Mouse (Mus musculus): ENCODE measurements around the gene Gm17622. TPM values are rescaled to one million over a fixed set of nuclear protein-coding genes. Genes with fewer than 3 reads are reported as not detected.

Gm17622 gene
- polyA plus RNA-seq, 1 experiment: not detected

- no peak overlapping the region for H3K27ac ChIP-seq (ENCODE audit: insufficient read depth, low read length)
- no peak overlapping the region for H3K4me3 ChIP-seq (replicated peaks; ENCODE audit: insufficient read depth, low read depth, low read length)
- no peak for DNase-seq
- H3K27me3 ChIP-seq (ENCODE audit: control insufficient read depth, insufficient read depth, low read length): no peaks in the 10 kb centered on the region
- 93% methylated on average over 11 of the region's 11 CpGs for WGBS
- TF ChIP-seq CTCF (IDR thresholded peaks at IDR 0.05; ENCODE audit: borderline replicate concordance, insufficient read depth, low read depth, low read length) (no peak), POLR2A (IDR thresholded peaks at IDR 0.05; ENCODE audit: borderline replicate concordance, insufficient read depth, low read length) (no peak)
- no peaks in the 10 kb centered on the region for H3K4me1 ChIP-seq (ENCODE audit: control insufficient read depth, insufficient read depth, low read length)
Observed at GRCm38 (mm10) chr13:96527856-96528255, 37.3 kb downstream of the Gm17622 start.

DNA sequence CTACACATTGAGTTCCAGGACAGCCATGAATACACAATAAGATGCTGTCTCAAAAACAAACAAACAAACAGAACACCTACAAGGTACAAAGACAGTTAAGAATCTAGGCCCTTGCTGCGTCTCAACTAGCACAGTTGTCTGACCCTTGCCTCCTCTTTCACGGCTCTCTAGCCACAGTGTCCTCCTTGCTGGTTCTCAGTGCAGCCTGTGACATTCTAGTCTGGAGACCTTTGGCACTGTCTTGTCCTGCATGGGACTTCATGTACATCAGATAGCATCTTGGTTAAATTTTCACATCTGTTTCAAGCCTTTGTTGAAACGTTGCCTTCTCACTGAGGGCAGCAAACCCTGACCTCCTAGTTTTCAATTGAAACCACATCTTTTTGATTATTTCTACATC is 38.2 kb downstream of the Gm17622 start:
- WGBS: 93% methylated on average over 3 of the region's 3 CpGs
- H3K27ac ChIP-seq (ENCODE audit: insufficient read depth, low read length): no peak overlapping the region
- no peaks in the 10 kb centered on the region for H3K27me3 ChIP-seq (ENCODE audit: control insufficient read depth, insufficient read depth, low read length)
- no peaks in the 10 kb centered on the region for H3K4me1 ChIP-seq (ENCODE audit: control insufficient read depth, insufficient read depth, low read length)
- H3K4me3 ChIP-seq (replicated peaks; ENCODE audit: insufficient read depth, low read depth, low read length): no peak overlapping the region
- no peak for TF ChIP-seq CTCF (IDR thresholded peaks at IDR 0.05; ENCODE audit: borderline replicate concordance, insufficient read depth, low read depth, low read length)
- TF ChIP-seq POLR2A (IDR thresholded peaks at IDR 0.05; ENCODE audit: borderline replicate concordance, insufficient read depth, low read length): no peak
- no peak for DNase-seq

DNA sequence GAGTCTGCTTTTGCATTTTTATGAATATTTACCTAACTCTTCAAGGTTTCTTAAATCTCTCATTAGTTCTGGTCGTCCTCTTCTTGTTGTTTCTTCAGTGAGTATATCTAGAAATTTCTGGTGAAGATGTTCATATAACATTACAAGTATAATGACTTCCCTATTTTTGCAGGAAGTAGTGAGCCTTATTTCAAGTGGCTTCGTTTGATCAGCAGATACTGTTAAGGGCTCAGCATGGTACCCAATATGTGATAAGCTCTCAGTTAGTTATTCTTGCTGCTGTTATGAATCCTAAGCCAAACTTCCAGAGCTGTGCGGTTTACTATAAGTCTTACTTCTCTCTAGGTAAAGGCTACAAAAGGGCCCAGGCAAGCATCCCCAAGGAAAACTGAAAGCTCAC is 39.0 kb downstream of the Gm17622 start:
- no peak overlapping the region for H3K4me3 ChIP-seq (replicated peaks; ENCODE audit: insufficient read depth, low read depth, low read length)
- DNase-seq: no peak
- no peaks in the 10 kb centered on the region for H3K4me1 ChIP-seq (ENCODE audit: control insufficient read depth, insufficient read depth, low read length)
- no peak for TF ChIP-seq CTCF (IDR thresholded peaks at IDR 0.05; ENCODE audit: borderline replicate concordance, insufficient read depth, low read depth, low read length)
- TF ChIP-seq POLR2A (IDR thresholded peaks at IDR 0.05; ENCODE audit: borderline replicate concordance, insufficient read depth, low read length): no peak
- 94% methylated on average over 3 of the region's 3 CpGs for WGBS
- no peaks in the 10 kb centered on the region for H3K27me3 ChIP-seq (ENCODE audit: control insufficient read depth, insufficient read depth, low read length)
- no peak overlapping the region for H3K27ac ChIP-seq (ENCODE audit: insufficient read depth, low read length)

- no peak for TF ChIP-seq POLR2A (IDR thresholded peaks at IDR 0.05; ENCODE audit: borderline replicate concordance, insufficient read depth, low read length)
- TF ChIP-seq CTCF (IDR thresholded peaks at IDR 0.05; ENCODE audit: borderline replicate concordance, insufficient read depth, low read depth, low read length): no peak
- Histone ChIP-seq H3K4me1 (ENCODE audit: control insufficient read depth, insufficient read depth, low read length) (no peaks in the 10 kb centered on the region), H3K27ac (ENCODE audit: insufficient read depth, low read length) (no peak overlapping the region), H3K27me3 (ENCODE audit: control insufficient read depth, insufficient read depth, low read length) (no peaks in the 10 kb centered on the region), H3K4me3 (replicated peaks; ENCODE audit: insufficient read depth, low read depth, low read length) (no peak overlapping the region)
- WGBS: 94% methylated on average over 9 of the region's 9 CpGs
- no peak for DNase-seq
Observed at GRCm38 (mm10) chr13:96530064-96530463, 39.5 kb downstream of the Gm17622 start.

DNA sequence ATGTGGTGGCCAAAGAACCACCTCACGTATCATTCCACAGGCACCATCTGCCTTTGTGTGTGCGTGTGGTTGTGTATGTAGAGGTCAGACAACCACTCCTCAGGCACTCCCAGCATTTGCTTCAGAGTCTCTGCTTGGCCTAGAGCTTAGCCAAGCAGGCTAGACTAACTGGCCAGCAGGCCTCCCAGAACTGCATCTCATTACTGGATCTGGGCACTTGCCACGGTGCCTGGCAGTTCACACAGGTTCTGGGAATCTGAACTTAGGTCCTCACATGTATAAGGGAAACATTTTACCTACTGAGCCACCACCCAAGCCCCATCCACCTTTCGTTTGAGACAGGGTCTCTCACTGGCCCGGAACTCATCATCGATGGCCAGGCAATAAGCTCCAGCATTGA is 41.6 kb downstream of the Gm17622 start:
- WGBS: 58% methylated on average over 6 of the region's 6 CpGs
- TF ChIP-seq CTCF (IDR thresholded peaks at IDR 0.05; ENCODE audit: borderline replicate concordance, insufficient read depth, low read depth, low read length) (no peak), POLR2A (IDR thresholded peaks at IDR 0.05; ENCODE audit: borderline replicate concordance, insufficient read depth, low read length) (no peak)

GRCm38 (mm10) chr13:96533742-96534141 is 43.2 kb downstream of the Gm17622 start:
- no peak for TF ChIP-seq POLR2A (IDR thresholded peaks at IDR 0.05; ENCODE audit: borderline replicate concordance, insufficient read depth, low read length)
- TF ChIP-seq CTCF (IDR thresholded peaks at IDR 0.05; ENCODE audit: borderline replicate concordance, insufficient read depth, low read depth, low read length): no peak
- 67% methylated on average over 2 of the region's 2 CpGs for WGBS

More for the DNA sequence above, 41.6 kb downstream of the Gm17622 start:
- DNase-seq: no peak
- Histone ChIP-seq H3K27me3 (ENCODE audit: control insufficient read depth, insufficient read depth, low read length) (no peaks in the 10 kb centered on the region), H3K4me1 (ENCODE audit: control insufficient read depth, insufficient read depth, low read length) (no peaks in the 10 kb centered on the region), H3K4me3 (replicated peaks; ENCODE audit: insufficient read depth, low read depth, low read length) (no peak overlapping the region), H3K27ac (ENCODE audit: insufficient read depth, low read length) (no peak overlapping the region)

GRCm38 (mm10) chr13:96536821-96537572 is 46.5 kb downstream of the Gm17622 start:
- TF ChIP-seq POLR2A (IDR thresholded peaks at IDR 0.05; ENCODE audit: borderline replicate concordance, insufficient read depth, low read length) (no peak), CTCF (IDR thresholded peaks at IDR 0.05; ENCODE audit: borderline replicate concordance, insufficient read depth, low read depth, low read length) (no peak)
- WGBS: 90% methylated on average over 5 of the region's 5 CpGs
- Histone ChIP-seq H3K4me3 (replicated peaks; ENCODE audit: insufficient read depth, low read depth, low read length) (no peak overlapping the region), H3K27ac (ENCODE audit: insufficient read depth, low read length) (no peak overlapping the region), H3K27me3 (ENCODE audit: control insufficient read depth, insufficient read depth, low read length) (no peaks in the 10 kb centered on the region), H3K4me1 (ENCODE audit: control insufficient read depth, insufficient read depth, low read length) (no peaks in the 10 kb centered on the region)
- no peak for DNase-seq

More at GRCm38 (mm10) chr13:96533742-96534141, 43.2 kb downstream of the Gm17622 start:
- Histone ChIP-seq H3K27ac (ENCODE audit: insufficient read depth, low read length) (no peak overlapping the region), H3K27me3 (ENCODE audit: control insufficient read depth, insufficient read depth, low read length) (no peaks in the 10 kb centered on the region), H3K4me3 (replicated peaks; ENCODE audit: insufficient read depth, low read depth, low read length) (no peak overlapping the region), H3K4me1 (ENCODE audit: control insufficient read depth, insufficient read depth, low read length) (no peaks in the 10 kb centered on the region)
- DNase-seq: no peak

DNA sequence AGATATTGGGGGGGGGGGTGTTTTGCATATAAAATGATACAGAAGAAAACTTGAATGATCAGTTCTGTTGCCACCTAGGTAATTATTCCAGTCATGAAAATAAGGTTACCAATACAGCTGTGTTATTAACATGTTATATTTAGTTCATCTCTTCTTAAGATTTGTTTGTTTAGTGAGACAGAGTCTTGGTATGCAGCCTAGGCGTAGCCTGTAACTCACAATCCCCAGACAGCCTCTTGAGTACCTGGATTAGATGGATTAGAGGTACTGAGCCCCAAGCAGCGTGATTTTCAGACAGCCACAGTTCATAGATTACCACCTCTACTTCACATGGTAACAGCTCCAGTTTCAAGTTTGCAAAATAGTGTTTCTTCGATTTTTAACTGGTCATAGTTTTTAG is 47.6 kb downstream of the Gm17622 start:
- Histone ChIP-seq H3K27ac (ENCODE audit: insufficient read depth, low read length) (no peak overlapping the region), H3K4me1 (ENCODE audit: control insufficient read depth, insufficient read depth, low read length) (no peaks in the 10 kb centered on the region), H3K27me3 (ENCODE audit: control insufficient read depth, insufficient read depth, low read length) (no peaks in the 10 kb centered on the region), H3K4me3 (replicated peaks; ENCODE audit: insufficient read depth, low read depth, low read length) (no peak overlapping the region)
- WGBS: 88% methylated on average over 3 of the region's 3 CpGs
- TF ChIP-seq CTCF (IDR thresholded peaks at IDR 0.05; ENCODE audit: borderline replicate concordance, insufficient read depth, low read depth, low read length): no peak
- no peak for TF ChIP-seq POLR2A (IDR thresholded peaks at IDR 0.05; ENCODE audit: borderline replicate concordance, insufficient read depth, low read length)
- DNase-seq: no peak

Other genes with a start within 250 kb of the Gm17622 start
- gene Poc5, start 102.4 kb upstream of the Gm17622 start, polyA plus RNA-seq (2012; rRNA removed): 20.4 and 22.7 TPM in 2 replicates
- gene Ankdd1b, start 19.5 kb upstream of the Gm17622 start, polyA plus RNA-seq (2012; rRNA removed): 0.10 and 0.33 TPM in 2 replicates
- 8.0 and 8.7 TPM in 2 replicates for gene Polk, start 51.8 kb downstream of the Gm17622 start, polyA plus RNA-seq (2012; rRNA removed)
- 49.6 and 54.8 TPM in 2 replicates for gene Col4a3bp, start 51.9 kb downstream of the Gm17622 start, polyA plus RNA-seq (2012; rRNA removed)
- gene Hmgcr, start 180.2 kb downstream of the Gm17622 start, polyA plus RNA-seq (2012; rRNA removed): 39.9 and 42.0 TPM in 2 replicates

Measured in cerebellum, adult 2 months (tissue).